Mouse (Mus musculus): ENCODE measurements around the gene Krt25. TPM values are rescaled to one million over a fixed set of nuclear protein-coding genes. Genes with fewer than 3 reads are reported as not detected.

The Krt25 gene
- total RNA-seq (2021): not detected

GRCm38 (mm10) chr11:99322851-99323250 is at the start of gene Krt25:
Gene Krt25, minus strand, starts transcription at chr11:99322951.
- no peak for DNase-seq
- intact Hi-C loops (cut with DNase I): no loop called here

- DNase-seq: peak; percentile 18
- intact Hi-C loops (cut with DNase I): no loop called here
Observed at GRCm38 (mm10) chr11:99369853-99370451, 47.2 kb upstream of the Krt25 start.

DNA sequence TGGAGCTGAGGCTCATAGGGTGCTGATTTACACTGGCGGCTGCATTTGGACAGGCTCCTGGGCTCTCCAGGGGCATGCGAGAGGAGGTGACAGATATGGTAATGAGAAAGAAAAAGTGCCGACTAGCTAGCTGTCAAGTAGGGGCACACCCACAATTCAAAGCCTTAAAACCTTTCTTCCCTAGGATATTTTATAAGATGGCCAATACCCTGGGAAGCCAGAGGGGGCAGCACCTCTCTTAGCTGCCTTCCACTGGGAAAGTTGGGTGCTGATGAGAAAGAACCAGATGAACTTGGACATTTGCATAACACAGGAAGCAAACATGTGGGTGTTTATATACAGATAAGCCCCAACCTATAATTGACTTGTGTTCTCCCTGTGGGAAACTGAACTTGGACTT is 46.5 kb upstream of the Krt25 start:
- intact Hi-C loops (cut with DNase I): no loop called here
- no peak for DNase-seq

DNA sequence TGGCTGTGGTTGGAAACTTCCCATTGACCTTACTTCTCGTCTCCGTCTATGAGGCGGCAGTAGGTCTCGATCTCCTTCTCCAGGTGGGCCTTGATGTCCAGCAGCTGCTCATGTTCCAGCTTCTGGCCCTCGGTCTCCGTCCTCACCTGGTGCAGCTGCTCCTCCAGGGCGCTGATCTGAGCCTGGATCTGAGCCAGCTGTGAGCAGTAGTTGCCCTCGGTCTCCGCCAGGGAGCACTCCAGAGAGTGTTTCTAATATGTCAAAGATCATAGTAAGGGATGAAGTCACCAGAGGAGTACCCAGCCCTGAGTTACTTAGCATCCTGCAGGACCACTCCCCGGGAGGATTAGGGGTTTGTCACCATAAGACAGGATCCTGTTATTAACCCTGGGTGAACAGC is 44.0 kb upstream of the Krt25 start:
- intact Hi-C loops (cut with DNase I): no loop called here
- peak; percentile 26 for DNase-seq

DNA sequence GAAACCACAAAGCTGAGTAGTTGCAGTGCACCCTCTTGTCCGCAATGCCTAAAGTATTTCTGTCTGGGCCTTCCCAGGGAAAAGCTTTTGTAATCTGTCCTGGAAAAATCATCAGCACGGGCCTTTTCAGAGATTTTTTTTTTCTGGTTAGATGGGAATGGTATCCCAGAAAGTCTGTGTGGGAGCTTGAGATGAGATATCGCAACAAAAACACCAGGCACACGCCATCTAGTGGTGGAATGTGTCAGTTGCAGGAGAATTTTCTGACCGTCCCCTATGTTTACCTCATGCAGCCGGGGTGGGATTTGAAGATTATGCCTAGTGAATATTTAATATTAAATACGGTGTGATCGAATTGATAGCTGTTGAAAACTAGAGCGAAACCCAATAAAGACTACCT is 41.7 kb upstream of the Krt25 start:
- DNase-seq: peak; percentile 38
- intact Hi-C loops (cut with DNase I): loop anchor here (5.0 kb wide), 1 partner anchor 52 kb away; no protein-coding TSS in a partner anchor

DNA sequence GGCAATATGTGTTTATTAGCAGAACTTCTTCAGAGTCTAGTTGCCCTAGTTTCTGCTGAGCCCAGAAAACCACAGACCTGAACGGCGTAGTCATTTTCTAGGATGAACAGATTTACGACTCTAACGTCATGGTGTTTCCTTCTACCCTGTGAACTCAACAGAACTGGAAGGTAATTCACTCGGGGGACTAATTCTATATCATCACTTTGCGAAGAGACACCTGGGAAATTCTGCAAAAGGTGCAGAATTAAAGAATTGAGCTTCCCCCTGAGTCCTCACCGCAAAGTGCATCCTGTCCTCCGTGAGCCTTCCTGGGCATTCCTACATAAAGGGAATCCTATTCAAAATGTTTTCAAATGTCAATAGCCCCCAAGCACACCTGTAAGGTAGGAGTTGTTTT is 38.7 kb upstream of the Krt25 start:
- intact Hi-C loops (cut with DNase I): loop anchor here (5.0 kb wide), 1 partner anchor 49 kb away; no protein-coding TSS in a partner anchor
- no peak for DNase-seq

DNA sequence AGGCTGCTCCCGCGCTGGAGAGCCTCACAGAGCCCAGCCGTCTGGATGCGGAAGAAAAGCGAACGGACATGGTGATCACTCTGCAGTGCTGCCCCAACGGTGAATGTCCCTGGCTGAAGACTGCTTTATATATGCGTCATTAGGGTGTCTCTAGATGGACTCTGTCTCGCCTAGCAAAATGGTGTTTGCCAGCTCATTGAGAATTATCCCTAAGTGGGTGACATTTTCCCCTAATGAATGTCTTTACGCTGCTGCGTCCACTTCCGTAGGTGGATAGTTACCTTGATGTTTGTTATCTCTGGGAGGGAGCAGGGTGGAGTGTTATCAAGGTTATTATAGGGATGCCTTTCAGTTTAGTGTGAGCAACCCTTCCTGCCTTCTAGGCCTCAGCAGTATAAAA is 28.3 kb upstream of the Krt25 start, which contains the start of gene Krt27:
TSS of gene Krt27 (minus strand) at position 101 of the 400 bp plus-strand sequence.
- intact Hi-C loops (cut with DNase I): no loop called here
- no peak for DNase-seq

DNA sequence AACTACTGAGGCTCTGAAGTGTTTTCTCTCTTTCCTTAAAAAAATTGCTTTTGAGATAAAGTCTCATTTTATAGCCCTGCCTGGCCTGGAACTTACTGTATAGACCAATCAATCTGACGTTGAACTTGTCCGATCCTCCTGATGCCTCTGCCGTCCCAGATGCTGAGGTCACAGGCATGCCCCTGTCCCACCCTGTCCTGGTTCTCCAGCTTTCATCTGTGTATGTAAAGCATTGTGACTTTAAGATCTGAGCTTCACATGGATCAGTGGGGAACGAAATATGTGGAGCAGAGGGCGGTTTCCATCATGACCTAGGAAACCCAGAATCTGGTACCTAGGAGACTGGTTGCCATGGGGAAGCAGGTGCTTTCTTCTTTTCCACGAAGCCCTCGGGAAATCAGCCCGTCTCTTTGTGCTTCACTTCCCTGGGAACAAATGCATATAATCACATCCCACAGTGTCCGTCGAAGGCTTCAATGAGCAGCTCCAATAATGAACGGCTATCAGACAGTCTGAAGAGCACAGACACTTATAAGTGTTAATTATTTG is 16.6 kb upstream of the Krt25 start:
- intact Hi-C loops (cut with DNase I): no loop called here
- DNase-seq: peak; percentile 8

DNA sequence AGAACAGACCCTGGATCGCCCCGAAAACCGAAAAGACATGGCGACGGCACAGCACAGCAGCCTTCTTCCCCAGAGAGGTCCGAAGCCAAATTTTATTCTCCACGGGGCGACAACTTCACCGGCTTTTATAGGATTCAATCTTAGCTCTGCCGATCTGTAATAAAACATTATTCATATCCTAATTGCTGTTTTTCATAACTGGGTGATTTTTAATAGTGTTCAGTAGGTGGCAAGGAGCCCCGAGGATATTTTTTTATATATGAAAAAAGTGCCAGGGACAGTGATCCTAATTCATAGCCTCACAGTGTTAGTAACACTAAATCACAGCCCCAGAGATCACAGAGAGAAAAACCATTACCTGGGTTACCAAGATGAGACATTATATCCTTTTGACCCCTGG is 15.1 kb upstream of the Krt25 start, which contains the start of gene Krt26:
TSS of gene Krt26 (minus strand) at position 101 of the 400 bp plus-strand sequence.
- intact Hi-C loops (cut with DNase I): no loop called here
- DNase-seq: no peak

DNA sequence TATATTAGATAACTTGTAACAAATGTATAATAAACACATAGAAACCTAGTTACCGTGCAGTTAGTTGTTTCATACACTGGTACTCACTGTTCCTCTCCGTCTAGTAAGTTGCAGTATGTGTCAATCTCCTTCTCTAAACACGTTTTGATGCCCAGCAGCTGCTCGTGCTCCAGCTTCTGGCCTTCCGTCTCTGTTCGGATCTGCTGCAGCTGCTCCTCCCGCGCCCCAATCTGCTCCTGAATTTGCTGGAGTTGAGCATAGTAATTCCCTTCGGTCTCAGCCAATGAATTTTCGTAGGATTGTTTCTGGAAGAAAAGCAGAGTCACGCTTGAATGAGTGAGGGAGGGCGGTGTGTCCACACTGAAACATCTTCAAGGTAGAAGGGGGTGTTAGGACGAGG is 10.7 kb upstream of the Krt25 start:
- intact Hi-C loops (cut with DNase I): no loop called here
- peak; percentile 18 for DNase-seq

GRCm38 (mm10) chr11:99329655-99330054 is 6.9 kb upstream of the Krt25 start:
- intact Hi-C loops (cut with DNase I): no loop called here
- DNase-seq: no peak

GRCm38 (mm10) chr11:99321094-99321493 is 1.7 kb downstream of the Krt25 start:
- intact Hi-C loops (cut with DNase I): no loop called here
- DNase-seq: no peak

DNA sequence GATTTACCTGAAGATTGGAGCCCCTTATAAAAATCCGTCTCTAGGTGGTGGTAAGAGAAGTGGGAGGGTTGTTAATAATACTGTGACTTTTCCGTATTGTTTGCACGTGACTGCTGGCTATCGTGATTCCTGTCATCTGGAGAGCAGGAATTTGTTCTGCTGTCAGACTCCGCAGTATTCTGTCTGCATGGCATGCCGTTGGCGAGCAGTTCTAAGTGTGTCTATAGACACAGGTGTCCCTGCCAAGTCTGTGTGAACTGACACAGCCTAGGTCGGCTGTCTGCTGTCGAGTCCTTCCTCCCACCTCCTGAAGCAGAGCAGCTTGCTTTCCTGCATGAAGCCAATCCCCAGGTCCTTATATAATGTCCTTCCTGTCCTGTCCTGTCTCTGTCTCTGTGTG is 3.6 kb downstream of the Krt25 start:
- DNase-seq: no peak
- intact Hi-C loops (cut with DNase I): no loop called here

DNA sequence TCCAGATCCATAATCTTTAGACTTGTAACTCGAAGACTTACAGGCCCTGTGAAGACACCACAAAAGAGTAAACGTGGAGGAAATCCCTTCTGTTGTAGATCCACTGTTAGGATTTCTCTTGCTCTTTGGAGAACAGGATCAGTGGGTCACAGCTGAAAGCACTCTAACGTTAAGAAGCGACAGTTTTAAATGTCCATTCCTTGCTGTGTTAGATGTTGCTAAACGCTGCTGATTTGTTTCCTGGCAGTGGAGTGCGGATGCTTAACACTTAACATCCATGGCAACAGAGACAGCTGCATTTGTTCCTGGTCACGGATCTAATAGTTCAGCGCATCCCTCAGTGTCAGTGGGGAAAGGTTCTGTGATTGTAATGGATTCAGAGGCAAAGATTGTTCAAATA is 6.2 kb downstream of the Krt25 start:
- no peak for DNase-seq
- intact Hi-C loops (cut with DNase I): no loop called here

DNA sequence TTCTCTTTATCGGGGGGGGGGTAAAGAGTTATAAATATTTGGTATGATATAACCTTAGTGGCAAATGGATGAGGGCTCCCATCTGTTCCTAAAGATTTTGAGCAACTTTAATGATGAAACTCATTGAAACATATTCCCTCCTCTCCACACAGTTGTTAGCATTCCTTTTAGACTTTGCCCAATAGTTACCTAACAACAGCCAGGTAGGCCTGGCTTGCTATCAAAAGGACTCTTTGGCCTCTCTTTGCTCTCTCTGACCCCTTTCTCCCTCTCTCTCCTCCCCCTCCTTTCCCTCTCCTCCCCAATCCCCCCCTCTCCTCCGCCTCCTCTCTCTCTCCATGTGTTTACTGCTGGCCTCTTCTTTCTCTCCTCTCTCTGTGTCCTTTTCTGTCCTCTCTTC is 8.2 kb downstream of the Krt25 start:
- no peak for DNase-seq
- intact Hi-C loops (cut with DNase I): loop anchor here (5.0 kb wide), 2 partner anchors 48 to 148 kb away; no protein-coding TSS in a partner anchor

DNA sequence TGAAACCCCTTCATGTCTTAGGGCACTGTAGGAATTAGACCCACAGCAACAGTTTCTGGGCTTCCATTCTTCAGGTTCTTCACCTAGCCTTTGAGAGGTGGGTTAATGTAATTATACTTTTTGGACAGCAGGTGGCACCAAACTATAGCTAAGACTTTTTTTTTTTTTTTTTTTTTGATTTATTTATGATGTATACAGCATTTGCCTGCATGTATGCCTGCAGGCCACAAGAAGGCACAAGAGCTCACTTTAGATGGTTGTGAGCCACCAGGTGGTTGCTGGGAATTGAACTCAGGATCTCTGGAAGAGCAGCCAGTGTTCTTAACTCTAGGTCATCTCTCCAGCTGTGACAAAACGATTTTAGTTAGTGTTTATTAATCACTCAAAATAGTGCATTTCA is 11.9 kb downstream of the Krt25 start:
- intact Hi-C loops (cut with DNase I): loop anchor here (5.0 kb wide), 2 partner anchors 51 to 151 kb away; no protein-coding TSS in a partner anchor
- no peak for DNase-seq

- peak; percentile 59 for DNase-seq
- intact Hi-C loops (cut with DNase I): no loop called here
Observed at GRCm38 (mm10) chr11:99307579-99307978, 15.2 kb downstream of the Krt25 start.

GRCm38 (mm10) chr11:99295039-99295438 is 27.7 kb downstream of the Krt25 start:
- DNase-seq: no peak
- intact Hi-C loops (cut with DNase I): loop anchor here (10.0 kb wide), 1 partner anchor 110 kb away; no protein-coding TSS in a partner anchor

DNA sequence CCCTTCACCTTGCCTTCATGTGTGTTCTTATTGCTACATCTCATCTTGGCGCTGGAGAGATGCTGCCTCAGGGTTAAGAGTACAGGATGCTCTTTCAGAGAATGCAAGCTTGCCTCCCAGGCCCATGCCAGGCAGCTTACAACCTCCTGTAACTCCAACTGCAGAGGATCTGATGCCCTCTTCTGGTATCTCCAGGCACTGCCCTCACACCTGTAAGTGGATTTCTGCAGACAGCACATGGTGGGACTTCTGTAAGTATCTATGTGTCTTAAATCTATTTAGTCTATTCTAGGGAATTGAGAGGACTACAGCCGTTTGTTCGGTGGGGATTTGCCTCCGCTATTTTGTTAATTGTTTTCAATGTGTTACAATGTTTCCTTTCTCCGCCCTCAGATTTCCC is 29.9 kb downstream of the Krt25 start:
- DNase-seq: peak; percentile 55
- intact Hi-C loops (cut with DNase I): loop anchor here (10.0 kb wide), 1 partner anchor 108 kb away; no protein-coding TSS in a partner anchor

DNA sequence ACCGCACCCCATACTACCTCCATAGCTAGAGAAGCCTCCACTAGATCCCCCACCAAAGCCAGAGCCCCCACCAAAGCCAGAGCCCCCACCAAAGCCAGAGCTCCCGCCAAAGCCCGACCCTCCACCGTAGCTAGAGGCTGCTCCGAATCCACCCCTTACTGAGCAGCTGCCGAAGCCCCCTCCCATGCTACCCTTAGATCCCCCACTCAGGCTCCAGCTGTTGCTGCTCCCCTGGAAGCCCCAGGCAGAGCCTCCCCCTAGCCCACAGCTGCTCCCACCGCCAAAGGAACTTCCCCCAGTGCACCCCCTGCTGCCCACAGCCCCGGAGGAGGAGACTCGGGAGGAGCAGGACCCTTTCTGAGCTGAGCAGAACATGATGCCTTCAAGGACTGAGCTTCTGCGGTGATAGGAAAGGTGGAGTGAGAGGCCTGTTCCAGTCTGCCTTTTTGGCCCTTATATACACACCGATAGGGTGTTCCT is 37.9 kb downstream of the Krt25 start, which contains the start of gene Krt24:
TSS of gene Krt24 (minus strand) at position 430 of the 480 bp plus-strand sequence.
- intact Hi-C loops (cut with DNase I): no loop called here

DNA sequence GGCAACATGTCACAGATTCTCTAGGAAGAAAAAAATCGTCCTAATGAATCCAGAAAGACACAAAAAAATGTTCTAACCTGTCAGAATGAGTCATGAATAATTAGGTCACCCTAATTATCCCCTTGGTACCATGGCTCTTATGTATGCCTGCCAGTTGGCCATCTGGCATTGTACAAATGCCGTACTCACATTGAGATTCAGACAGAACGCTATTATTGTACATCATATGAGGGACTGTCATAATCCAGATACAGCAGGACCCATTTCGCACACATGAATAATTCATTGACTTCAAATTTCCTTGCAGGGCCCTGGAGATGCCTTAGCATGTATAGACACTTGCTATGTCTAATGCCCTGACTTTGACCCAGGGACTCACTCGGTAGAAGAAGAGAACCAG is 38.7 kb downstream of the Krt25 start:
- intact Hi-C loops (cut with DNase I): no loop called here

More for the DNA sequence above, 37.9 kb downstream of the Krt25 start, which contains the start of gene Krt24:
- no peak for DNase-seq

GRCm38 (mm10) chr11:99283334-99283733 is 39.4 kb downstream of the Krt25 start:
- DNase-seq: no peak
- intact Hi-C loops (cut with DNase I): no loop called here

More for the DNA sequence above, 38.7 kb downstream of the Krt25 start:
- DNase-seq: no peak

All from left cerebral cortex, postnatal 4 days (tissue).